8 mouse cellular contexts compared by ENCODE assay signal in genomic region chr8:123982291-123982793, GRCm38 (mm10). TPM values are rescaled to one million over a fixed set of nuclear protein-coding genes. Genes with fewer than 3 reads are reported as not detected.
DNase-seq lines count a peak whose midpoint lies in the region; ATAC-seq and TF ChIP-seq lines count a peak whose summit lies in the region.

No protein-coding gene starts in this region.

- H3K4me1 ChIP-seq in neural tube, embryonic 11.5 days (ENCODE audit: control insufficient read depth, insufficient read depth, low read length), result peaks cover 3% of the 10 kb centered on the region; the same call in 1 of the 2 replicates
- H3K4me1 ChIP-seq in forebrain, embryonic 13.5 days, result peaks cover 19% of the 10 kb centered on the region
- no peaks in the 10 kb centered on the region for H3K4me1 ChIP-seq in kidney, postnatal 0 days (replicated peaks; ENCODE audit: insufficient read depth, low read length)
- peaks cover 13% of the 10 kb centered on the region for H3K4me1 ChIP-seq in midbrain, embryonic 13.5 days (replicated peaks)
- H3K4me1 ChIP-seq in testis, adult 2 months (ENCODE audit: control insufficient read depth, insufficient read depth, low read length), result peaks cover 4% of the 10 kb centered on the region

- H3K4me3 ChIP-seq in neural tube, embryonic 11.5 days (ENCODE audit: low read depth, low read length), result peak overlapping the region; percentile 78
- peak overlapping the region; percentile 84 for H3K4me3 ChIP-seq in forebrain, embryonic 13.5 days
- H3K4me3 ChIP-seq in kidney, postnatal 0 days (replicated peaks; ENCODE audit: low read depth, low read length), result peak overlapping the region; percentile 67
- H3K4me3 ChIP-seq in midbrain, embryonic 13.5 days (replicated peaks), result peak overlapping the region; percentile 82
- H3K4me3 ChIP-seq in testis, adult 2 months (ENCODE audit: control insufficient read depth, low read depth, low read length), result peak overlapping the region; percentile 88

- peak; percentile 45; the same call in 1 of the 2 replicates for ATAC-seq in neural tube, embryonic 11.5 days (ENCODE audit: insufficient read depth, low FRiP score, low TSS enrichment)
- peak; percentile 52 for ATAC-seq in forebrain, embryonic 13.5 days
- peak; percentile 14; the same call in 1 of the 2 replicates for ATAC-seq in kidney, postnatal 0 days (replicated peaks; ENCODE audit: low FRiP score, low read depth)
- peak; percentile 43 for ATAC-seq in midbrain, embryonic 13.5 days

- no peaks in the 10 kb centered on the region for H3K36me3 ChIP-seq in neural tube, embryonic 11.5 days (ENCODE audit: control insufficient read depth, insufficient read depth, low read length)
- H3K36me3 ChIP-seq in forebrain, embryonic 13.5 days (ENCODE audit: poor library complexity, severe bottlenecking), result no peaks in the 10 kb centered on the region
- no peaks in the 10 kb centered on the region for H3K36me3 ChIP-seq in kidney, postnatal 0 days (ENCODE audit: insufficient read depth, low read length)
- H3K36me3 ChIP-seq in midbrain, embryonic 13.5 days, result no peaks in the 10 kb centered on the region
- no peaks in the 10 kb centered on the region for H3K36me3 ChIP-seq in testis, adult 2 months (ENCODE audit: control insufficient read depth, insufficient read depth, low read length)

- no peak for TF ChIP-seq CTCF in kidney, postnatal 0 days (IDR thresholded peaks at IDR 0.05; ENCODE audit: low read depth)
- TF ChIP-seq CTCF in testis, adult 2 months (IDR thresholded peaks at IDR 0.05; ENCODE audit: control insufficient read depth, insufficient read depth, insufficient replicate concordance, low read depth, low read length), result no peak

- peak; percentile 31 for DNase-seq in adrenal gland, postnatal 25 days
- no peak for DNase-seq in adrenal gland, adult 18-20 months (ENCODE audit: low spot score in 2 of 2)
- no peak for DNase-seq in neural tube, embryonic 11.5 days (ENCODE audit: low spot score)
- no peak for DNase-seq in neural tube, embryonic 10.5 days (ENCODE audit: extremely low spot score, low spot score)
- DNase-seq in kidney, postnatal 0 days (ENCODE audit: low spot score), result peak; percentile 10

- H3K27ac ChIP-seq in neural tube, embryonic 11.5 days (ENCODE audit: low read depth, low read length), result peak overlapping the region; percentile 74
- peak overlapping the region; percentile 55; the same call in 1 of the 2 replicates for H3K27ac ChIP-seq in forebrain, embryonic 13.5 days
- H3K27ac ChIP-seq in kidney, postnatal 0 days, result peak overlapping the region; percentile 89
- peak overlapping the region; percentile 82 for H3K27ac ChIP-seq in midbrain, embryonic 13.5 days
- H3K27ac ChIP-seq in testis, adult 2 months (ENCODE audit: control insufficient read depth, insufficient read depth, low read depth, low read length), result no peak overlapping the region

- H3K27me3 ChIP-seq in neural tube, embryonic 11.5 days (ENCODE audit: control insufficient read depth, insufficient read depth, low read length), result no peaks in the 10 kb centered on the region
- H3K27me3 ChIP-seq in forebrain, embryonic 13.5 days, result no peaks in the 10 kb centered on the region
- H3K27me3 ChIP-seq in kidney, postnatal 0 days (ENCODE audit: insufficient read depth, low read length), result no peaks in the 10 kb centered on the region
- H3K27me3 ChIP-seq in midbrain, embryonic 13.5 days, result no peaks in the 10 kb centered on the region
- H3K27me3 ChIP-seq in testis, adult 2 months (ENCODE audit: control insufficient read depth, insufficient read depth, low read length), result no peaks in the 10 kb centered on the region

- H3K4me2 ChIP-seq in neural tube, embryonic 11.5 days (ENCODE audit: low read depth), result peak overlapping the region; percentile 93
- peak overlapping the region; percentile 93 for H3K4me2 ChIP-seq in forebrain, embryonic 13.5 days
- peak overlapping the region; percentile 97 for H3K4me2 ChIP-seq in kidney, postnatal 0 days (ENCODE audit: low read length)
- H3K4me2 ChIP-seq in midbrain, embryonic 13.5 days (replicated peaks), result peak overlapping the region; percentile 91

- under 1% methylated on average over 45 of the region's 48 CpGs for WGBS in neural tube, embryonic 11.5 days
- under 1% methylated on average over 48 of the region's 48 CpGs for WGBS in forebrain, embryonic 13.5 days
- 1% methylated on average over 48 of the region's 48 CpGs for WGBS in kidney, postnatal 0 days
- under 1% methylated on average over 48 of the region's 48 CpGs for WGBS in midbrain, embryonic 13.5 days

- no peaks in the 10 kb centered on the region for H3K9me3 ChIP-seq in neural tube, embryonic 11.5 days (ENCODE audit: control insufficient read depth, low read length)
- no peaks in the 10 kb centered on the region for H3K9me3 ChIP-seq in forebrain, embryonic 13.5 days (replicated peaks)
- no peaks in the 10 kb centered on the region for H3K9me3 ChIP-seq in kidney, postnatal 0 days (replicated peaks; ENCODE audit: low read length)
- H3K9me3 ChIP-seq in midbrain, embryonic 13.5 days, result no peaks in the 10 kb centered on the region

- peak overlapping the region; percentile 75 for H3K9ac ChIP-seq in neural tube, embryonic 11.5 days (ENCODE audit: low read length)
- peak overlapping the region; percentile 84 for H3K9ac ChIP-seq in forebrain, embryonic 13.5 days
- H3K9ac ChIP-seq in kidney, postnatal 0 days (ENCODE audit: low read depth, low read length), result peak overlapping the region; percentile 80
- peak overlapping the region; percentile 87 for H3K9ac ChIP-seq in midbrain, embryonic 13.5 days (replicated peaks)

- TF ChIP-seq POLR2A in testis, adult 2 months (IDR thresholded peaks at IDR 0.05; ENCODE audit: control insufficient read depth, low read depth, low read length), result no peak

RNA-seq across cellular contexts. Expression of gene Abcb10, which starts 0.6 kb away (rescaled TPM):
- 10.4 and 14.3 TPM in 2 replicates for total RNA-seq in adrenal gland, postnatal 25 days (2021)
- 10 to 100 TPM; 12.8 to 16.8 TPM for total RNA-seq in adrenal gland, adult 18-20 months (2021)
- 20.1 and 21.7 TPM in 2 replicates for polyA plus RNA-seq in neural tube, embryonic 11.5 days (2014; fragmentation: Nextera tagmentation; extraction: Ambion mirVana)
- 8.5 and 9.1 TPM in 2 replicates for polyA plus RNA-seq in forebrain, embryonic 13.5 days (2015; fragmentation: Nextera tagmentation; extraction: Ambion mirVana)
- polyA plus RNA-seq in kidney, postnatal 0 days (2015; fragmentation: Nextera tagmentation; extraction: Ambion mirVana), result 14.4 and 15.5 TPM in 2 replicates
- polyA plus RNA-seq in midbrain, embryonic 13.5 days (2015; fragmentation: Nextera tagmentation; extraction: Ambion mirVana), result 10.5 and 12.2 TPM in 2 replicates
- polyA plus RNA-seq in testis, adult 2 months (2012; rRNA removed), result 2.3 and 2.9 TPM in 2 replicates

RNA-seq across cellular contexts. Expression of gene Nup133, which starts 33.3 kb away (rescaled TPM):
- total RNA-seq in adrenal gland, postnatal 25 days (2021), result 18.8 and 22.0 TPM in 2 replicates
- total RNA-seq in adrenal gland, adult 18-20 months (2021), result 10 to 100 TPM; 13.9 to 17.1 TPM
- polyA plus RNA-seq in neural tube, embryonic 11.5 days (2014; fragmentation: Nextera tagmentation; extraction: Ambion mirVana), result 49.8 and 52.3 TPM in 2 replicates
- 38.5 and 42.6 TPM in 2 replicates for polyA plus RNA-seq in forebrain, embryonic 13.5 days (2015; fragmentation: Nextera tagmentation; extraction: Ambion mirVana)
- 19.0 and 21.3 TPM in 2 replicates for polyA plus RNA-seq in kidney, postnatal 0 days (2015; fragmentation: Nextera tagmentation; extraction: Ambion mirVana)
- polyA plus RNA-seq in midbrain, embryonic 13.5 days (2015; fragmentation: Nextera tagmentation; extraction: Ambion mirVana), result 32.2 and 32.9 TPM in 2 replicates
- polyA plus RNA-seq in testis, adult 2 months (2012; rRNA removed), result 21.5 and 24.6 TPM in 2 replicates

RNA-seq across cellular contexts. Expression of gene Taf5l, which starts 38.9 kb away (rescaled TPM):
- 19.7 and 19.8 TPM in 2 replicates for total RNA-seq in adrenal gland, postnatal 25 days (2021)
- 10 to 100 TPM; 22.3 to 22.7 TPM for total RNA-seq in adrenal gland, adult 18-20 months (2021)
- 43.2 and 45.6 TPM in 2 replicates for polyA plus RNA-seq in neural tube, embryonic 11.5 days (2014; fragmentation: Nextera tagmentation; extraction: Ambion mirVana)
- 27.5 and 30.9 TPM in 2 replicates for polyA plus RNA-seq in forebrain, embryonic 13.5 days (2015; fragmentation: Nextera tagmentation; extraction: Ambion mirVana)
- polyA plus RNA-seq in kidney, postnatal 0 days (2015; fragmentation: Nextera tagmentation; extraction: Ambion mirVana), result 30.0 and 32.5 TPM in 2 replicates
- 26.4 and 27.1 TPM in 2 replicates for polyA plus RNA-seq in midbrain, embryonic 13.5 days (2015; fragmentation: Nextera tagmentation; extraction: Ambion mirVana)
- polyA plus RNA-seq in testis, adult 2 months (2012; rRNA removed), result 45.3 and 47.8 TPM in 2 replicates

RNA-seq across cellular contexts. Expression of gene Urb2, which starts 39.0 kb away (rescaled TPM):
- 11.3 and 11.5 TPM in 2 replicates for total RNA-seq in adrenal gland, postnatal 25 days (2021)
- 10 to 100 TPM; 12.3 to 14.7 TPM for total RNA-seq in adrenal gland, adult 18-20 months (2021)
- polyA plus RNA-seq in neural tube, embryonic 11.5 days (2014; fragmentation: Nextera tagmentation; extraction: Ambion mirVana), result 7.9 and 9.7 TPM in 2 replicates
- polyA plus RNA-seq in forebrain, embryonic 13.5 days (2015; fragmentation: Nextera tagmentation; extraction: Ambion mirVana), result 3.2 and 3.5 TPM in 2 replicates
- 2.0 and 2.2 TPM in 2 replicates for polyA plus RNA-seq in kidney, postnatal 0 days (2015; fragmentation: Nextera tagmentation; extraction: Ambion mirVana)
- 3.1 and 3.4 TPM in 2 replicates for polyA plus RNA-seq in midbrain, embryonic 13.5 days (2015; fragmentation: Nextera tagmentation; extraction: Ambion mirVana)
- 28.0 and 33.4 TPM in 2 replicates for polyA plus RNA-seq in testis, adult 2 months (2012; rRNA removed)

Comparison
In these comparisons a context has a peak if more than half of its experiments do, and no peak if none do; other contexts are left out.
1. DNase-seq: peak in adrenal gland, postnatal 25 days (single experiment) and kidney, postnatal 0 days (single experiment); none in adrenal gland, adult 18-20 months (0 of 2), neural tube, embryonic 11.5 days (single experiment) and neural tube, embryonic 10.5 days (single experiment).
2. Peak in every context shown above with its lines, with median percentiles within 50 percentile points of each other: ATAC-seq, H3K4me2 ChIP-seq, H3K4me3 ChIP-seq and H3K9ac ChIP-seq.